Mouse (Mus musculus): ENCODE results near the gene Rnf220. TPM values are rescaled to one million over a fixed set of nuclear protein-coding genes. Genes with fewer than 3 reads are reported as not detected.

Gene Rnf220
- polyA plus RNA-seq, 1 experiment from 2014 or later: 102 TPM

- under 1% methylated on average over 69 of the region's 69 CpGs for whole genome bisulfite sequencing
- Histone ChIP-seq H3K36me3 (peaks cover 14% of the 10 kb centered on the region), H3K4me1 (peaks cover 80% of the 10 kb centered on the region), H3K27ac (replicated peaks) (peak overlapping the region; percentile 85), H3K9me3 (replicated peaks) (no peaks in the 10 kb centered on the region), H3K27me3 (ENCODE audit: low read depth, poor library complexity, severe bottlenecking) (peaks cover 93% of the 10 kb centered on the region), H3K4me3 (peak overlapping the region; percentile 59)
- peak; percentile 89 for DNase-seq (ENCODE audit: low spot score)
Measured at GRCm38 (mm10) chr4:117484256-117485044, 12.4 kb downstream of the Rnf220 start.

- peaks cover 83% of the 10 kb centered on the region for H3K4me1 ChIP-seq
- H3K27ac ChIP-seq (replicated peaks): peak overlapping the region; percentile 85
- H3K9me3 ChIP-seq (replicated peaks): no peaks in the 10 kb centered on the region
- DNase-seq (ENCODE audit: low spot score): peak; percentile 49
- peaks cover 10% of the 10 kb centered on the region for H3K36me3 ChIP-seq
- peaks cover 93% of the 10 kb centered on the region for H3K27me3 ChIP-seq (ENCODE audit: low read depth, poor library complexity, severe bottlenecking)
- WGBS: 1% methylated on average over 15 of the region's 15 CpGs
- H3K4me3 ChIP-seq: peak overlapping the region; percentile 59
Measured at GRCm38 (mm10) chr4:117483931-117484255, 13.0 kb downstream of the Rnf220 start.

GRCm38 (mm10) chr4:117482103-117482502 lies 14.7 kb downstream of the Rnf220 start:
- H3K36me3 ChIP-seq: peaks cover 17% of the 10 kb centered on the region; the same call in 1 of the 2 replicates
- H3K4me3 ChIP-seq: no peak overlapping the region
- H3K27ac ChIP-seq (replicated peaks): no peak overlapping the region
- no peak for DNase-seq (ENCODE audit: low spot score)
- WGBS: 84% methylated on average over 5 of the region's 5 CpGs
- peaks cover 93% of the 10 kb centered on the region for H3K27me3 ChIP-seq (ENCODE audit: low read depth, poor library complexity, severe bottlenecking)
- H3K9me3 ChIP-seq (replicated peaks): no peaks in the 10 kb centered on the region
- H3K4me1 ChIP-seq: peaks cover 81% of the 10 kb centered on the region

- WGBS: 25% methylated on average over 11 of the region's 11 CpGs
Measured at GRCm38 (mm10) chr4:117480611-117481445, 16.0 kb downstream of the Rnf220 start.

GRCm38 (mm10) chr4:117479951-117480350 lies 16.9 kb downstream of the Rnf220 start:
- 50% methylated on average over 6 of the region's 6 CpGs for WGBS
- no peak for DNase-seq (ENCODE audit: low spot score)
- Histone ChIP-seq H3K9me3 (replicated peaks) (no peaks in the 10 kb centered on the region), H3K27me3 (ENCODE audit: low read depth, poor library complexity, severe bottlenecking) (peaks cover 92% of the 10 kb centered on the region), H3K27ac (replicated peaks) (peak overlapping the region; percentile 76), H3K4me1 (peaks cover 82% of the 10 kb centered on the region), H3K4me3 (no peak overlapping the region), H3K36me3 (peaks cover 21% of the 10 kb centered on the region; the same call in 1 of the 2 replicates)

More at GRCm38 (mm10) chr4:117480611-117481445, 16.0 kb downstream of the Rnf220 start:
- Histone ChIP-seq H3K27me3 (ENCODE audit: low read depth, poor library complexity, severe bottlenecking) (peaks cover 93% of the 10 kb centered on the region), H3K9me3 (replicated peaks) (no peaks in the 10 kb centered on the region), H3K4me1 (peaks cover 82% of the 10 kb centered on the region), H3K36me3 (peaks cover 19% of the 10 kb centered on the region; the same call in 1 of the 2 replicates), H3K27ac (replicated peaks) (peak overlapping the region; percentile 76), H3K4me3 (peak overlapping the region; percentile 16; the same call in 1 of the 2 replicates)
- DNase-seq (ENCODE audit: low spot score): peak; percentile 59

- H3K9me3 ChIP-seq (replicated peaks): no peaks in the 10 kb centered on the region
- no peak for DNase-seq (ENCODE audit: low spot score)
- H3K4me1 ChIP-seq: peaks cover 85% of the 10 kb centered on the region
- peak overlapping the region; percentile 33; the same call in 1 of the 2 replicates for H3K27ac ChIP-seq (replicated peaks)
- peaks cover 28% of the 10 kb centered on the region for H3K36me3 ChIP-seq
- peaks cover 96% of the 10 kb centered on the region for H3K27me3 ChIP-seq (ENCODE audit: low read depth, poor library complexity, severe bottlenecking)
- 86% methylated on average over 15 of the region's 15 CpGs for WGBS
- H3K4me3 ChIP-seq: no peak overlapping the region
Measured at GRCm38 (mm10) chr4:117478101-117478673, 18.7 kb downstream of the Rnf220 start.

- Histone ChIP-seq H3K36me3 (peaks cover 35% of the 10 kb centered on the region), H3K9me3 (replicated peaks) (no peaks in the 10 kb centered on the region), H3K4me1 (peaks cover 89% of the 10 kb centered on the region), H3K27me3 (ENCODE audit: low read depth, poor library complexity, severe bottlenecking) (peaks cover 95% of the 10 kb centered on the region), H3K4me3 (no peak overlapping the region), H3K27ac (replicated peaks) (no peak overlapping the region; the same call in 1 of the 2 replicates)
- 67% methylated on average over 5 of the region's 5 CpGs for WGBS
- no peak for DNase-seq (ENCODE audit: low spot score)
Measured at GRCm38 (mm10) chr4:117477401-117477800, 19.5 kb downstream of the Rnf220 start.

- peaks cover 42% of the 10 kb centered on the region for H3K36me3 ChIP-seq
- no peak for DNase-seq (ENCODE audit: low spot score)
- no peak overlapping the region; the same call in 1 of the 2 replicates for H3K27ac ChIP-seq (replicated peaks)
- H3K27me3 ChIP-seq (ENCODE audit: low read depth, poor library complexity, severe bottlenecking): peaks cover 91% of the 10 kb centered on the region
- H3K4me3 ChIP-seq: no peak overlapping the region
- H3K9me3 ChIP-seq (replicated peaks): no peaks in the 10 kb centered on the region
- H3K4me1 ChIP-seq: peaks cover 83% of the 10 kb centered on the region
- WGBS: 78% methylated on average over 4 of the region's 4 CpGs
Measured at GRCm38 (mm10) chr4:117476777-117477176, 20.1 kb downstream of the Rnf220 start.

GRCm38 (mm10) chr4:117476355-117476754 lies 20.5 kb downstream of the Rnf220 start:
- peaks cover 87% of the 10 kb centered on the region for H3K27me3 ChIP-seq (ENCODE audit: low read depth, poor library complexity, severe bottlenecking)

GRCm38 (mm10) chr4:117473985-117474354 lies 22.9 kb downstream of the Rnf220 start:
- DNase-seq (ENCODE audit: low spot score): no peak
- Histone ChIP-seq H3K9me3 (replicated peaks) (no peaks in the 10 kb centered on the region), H3K4me3 (no peak overlapping the region), H3K27ac (replicated peaks) (no peak overlapping the region), H3K27me3 (ENCODE audit: low read depth, poor library complexity, severe bottlenecking) (peaks cover 63% of the 10 kb centered on the region), H3K36me3 (peaks cover 42% of the 10 kb centered on the region), H3K4me1 (peaks cover 59% of the 10 kb centered on the region)

More at GRCm38 (mm10) chr4:117476355-117476754, 20.5 kb downstream of the Rnf220 start:
- DNase-seq (ENCODE audit: low spot score): no peak
- H3K4me3 ChIP-seq: no peak overlapping the region
- no peak overlapping the region for H3K27ac ChIP-seq (replicated peaks)
- H3K36me3 ChIP-seq: peaks cover 42% of the 10 kb centered on the region
- H3K4me1 ChIP-seq: peaks cover 79% of the 10 kb centered on the region
- H3K9me3 ChIP-seq (replicated peaks): no peaks in the 10 kb centered on the region

GRCm38 (mm10) chr4:117473291-117473984 lies 23.4 kb downstream of the Rnf220 start:
- 63% methylated on average over 14 of the region's 14 CpGs for WGBS
- Histone ChIP-seq H3K4me1 (peaks cover 59% of the 10 kb centered on the region), H3K27ac (replicated peaks) (no peak overlapping the region), H3K4me3 (no peak overlapping the region), H3K36me3 (peaks cover 42% of the 10 kb centered on the region), H3K9me3 (replicated peaks) (no peaks in the 10 kb centered on the region), H3K27me3 (ENCODE audit: low read depth, poor library complexity, severe bottlenecking) (peaks cover 58% of the 10 kb centered on the region)
- DNase-seq (ENCODE audit: low spot score): no peak

GRCm38 (mm10) chr4:117469471-117469870 lies 27.4 kb downstream of the Rnf220 start:
- H3K9me3 ChIP-seq (replicated peaks): no peaks in the 10 kb centered on the region
- H3K36me3 ChIP-seq: peaks cover 34% of the 10 kb centered on the region
- 85% methylated on average over 4 of the region's 4 CpGs for WGBS
- H3K27ac ChIP-seq (replicated peaks): no peak overlapping the region
- H3K4me3 ChIP-seq: no peak overlapping the region
- H3K4me1 ChIP-seq: peaks cover 52% of the 10 kb centered on the region
- H3K27me3 ChIP-seq (ENCODE audit: low read depth, poor library complexity, severe bottlenecking): peaks cover 21% of the 10 kb centered on the region
- no peak for DNase-seq (ENCODE audit: low spot score)
